Mouse (Mus musculus) erythroblast, embryonic 14.5 days (primary cell): Measurements from ENCODE around the gene Hpd.

Experiments used
- GATA1 ChIP-seq: IDR thresholded peaks from 2 replicates; pipeline ENCODE4 v1.6.1; 2012; ENCODE audit warnings: low read length, inconsistent platforms, mixed read lengths
- TAL1 ChIP-seq: IDR thresholded peaks from 3 replicates; pipeline ENCODE4 v1.6.1; 2012; ENCODE audit warnings: low read length, inconsistent platforms, mixed read lengths

GRCm38 (mm10) chr5:123139722-123140627, 42.6 kb downstream of the Hpd start:
- TF ChIP-seq GATA1 (no peak), TAL1 (no peak)
